Mouse (Mus musculus): ENCODE results near the gene Chrne.

Gene Chrne

DNA sequence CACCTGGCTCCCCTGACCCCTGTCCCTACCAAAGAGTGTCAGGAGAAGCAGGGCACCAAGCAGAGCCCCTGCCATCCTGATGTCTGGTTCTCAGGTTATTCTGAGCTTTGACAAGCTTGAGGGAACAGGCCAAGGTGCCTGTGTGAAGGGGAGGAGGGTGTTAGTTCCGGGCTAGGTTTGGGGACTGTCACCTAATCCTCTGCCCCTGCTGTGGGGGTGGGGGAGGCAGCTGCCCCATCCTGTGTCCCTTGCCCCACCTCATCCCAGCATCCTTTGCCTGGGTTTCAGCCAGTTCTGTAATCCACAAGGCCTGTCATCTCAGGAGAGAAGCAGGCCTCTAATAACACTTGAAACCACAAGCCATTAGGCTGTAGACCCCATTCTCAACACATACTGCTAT, at the start of gene Chrne:
Gene Chrne (minus strand): TSS at position 116 of the 400 bp plus-strand sequence.
- no peak for DNase-seq (ENCODE audit: low read depth)

DNA sequence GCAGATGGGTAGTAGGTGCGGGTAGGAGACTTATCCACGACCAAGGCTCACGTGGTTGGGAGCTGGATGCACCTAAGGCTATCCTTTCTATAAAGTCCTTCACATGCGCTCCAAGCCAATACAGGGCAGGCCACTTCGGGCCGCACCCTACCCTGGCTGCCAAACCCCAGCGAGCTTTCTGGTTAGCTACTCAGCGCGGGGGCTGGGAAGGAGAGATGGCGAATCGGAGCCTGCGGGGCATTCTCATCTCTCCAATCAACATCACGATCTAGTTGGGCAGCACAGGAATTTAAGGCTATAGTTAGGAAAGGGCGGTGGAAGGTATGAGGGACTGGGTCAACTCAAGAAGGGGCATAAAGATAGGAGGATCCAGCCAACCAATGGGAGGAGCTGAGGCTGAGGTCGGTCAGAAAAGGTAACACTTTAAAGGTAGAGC, 49.3 kb upstream of the Chrne start:
- peak; percentile 94 for DNase-seq (ENCODE audit: low read depth)

DNA sequence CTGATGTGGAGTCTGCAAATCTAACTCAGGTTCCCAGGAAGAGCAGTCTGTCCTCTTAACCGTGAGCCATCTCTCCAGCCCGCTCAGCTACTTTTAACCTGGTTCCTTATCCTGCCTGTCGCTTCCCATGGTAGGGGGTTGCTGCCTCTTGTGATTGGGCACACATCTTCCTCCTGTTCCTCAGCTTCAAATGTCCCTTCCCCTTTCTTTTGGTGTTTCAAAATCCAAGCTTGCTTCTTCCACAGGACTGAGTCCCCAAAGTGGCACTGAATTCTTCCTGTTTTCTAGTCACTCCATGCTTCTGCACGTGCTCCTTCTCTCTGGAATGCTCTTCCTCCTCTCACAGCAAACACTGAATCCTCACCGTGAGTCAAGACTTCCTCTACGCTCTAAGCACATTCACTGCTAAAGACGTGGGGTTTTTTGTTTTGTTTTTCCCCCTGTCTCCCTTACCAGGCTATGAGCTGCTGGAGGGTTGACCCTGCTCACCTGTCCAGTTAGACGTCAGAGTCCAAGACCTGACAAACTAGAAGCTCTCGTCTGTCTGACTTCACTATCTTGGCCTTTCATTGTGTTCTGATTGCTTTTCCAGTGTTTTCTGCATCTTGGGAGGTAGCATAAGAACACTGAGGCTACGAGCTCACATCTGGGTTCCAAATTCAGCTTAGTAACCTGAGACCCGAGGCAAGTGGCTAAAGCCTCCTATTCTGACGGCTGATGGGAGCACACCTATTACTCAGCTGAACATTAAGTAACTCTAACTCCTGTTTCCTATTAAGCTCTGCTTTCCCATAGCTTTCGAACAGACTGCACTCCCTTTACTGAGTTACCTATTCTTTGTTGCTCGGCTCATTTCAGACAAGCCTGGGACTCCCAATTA, 48.5 kb upstream of the Chrne start:
- peak; percentile 55 for DNase-seq (ENCODE audit: low read depth)

DNA sequence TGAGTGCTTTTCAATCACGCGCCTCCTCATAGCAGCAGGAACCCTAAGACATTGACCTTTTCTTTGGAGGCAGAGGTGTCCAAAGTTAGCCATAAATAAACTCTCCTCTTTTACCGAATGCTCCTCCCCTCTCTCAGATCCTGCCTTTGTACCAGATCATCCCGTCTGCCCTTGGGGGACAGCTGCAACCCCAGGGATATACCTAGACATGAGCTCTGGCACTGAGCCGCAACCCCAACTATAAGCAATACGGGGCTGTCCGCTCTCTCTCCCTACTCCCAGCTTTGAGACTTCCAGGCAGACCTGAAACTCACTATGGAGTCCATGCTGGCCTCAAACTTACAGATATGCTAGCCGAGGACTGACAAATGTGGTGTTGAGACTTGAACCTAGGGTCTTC, 47.7 kb upstream of the Chrne start:
- DNase-seq (ENCODE audit: low read depth): no peak

DNA sequence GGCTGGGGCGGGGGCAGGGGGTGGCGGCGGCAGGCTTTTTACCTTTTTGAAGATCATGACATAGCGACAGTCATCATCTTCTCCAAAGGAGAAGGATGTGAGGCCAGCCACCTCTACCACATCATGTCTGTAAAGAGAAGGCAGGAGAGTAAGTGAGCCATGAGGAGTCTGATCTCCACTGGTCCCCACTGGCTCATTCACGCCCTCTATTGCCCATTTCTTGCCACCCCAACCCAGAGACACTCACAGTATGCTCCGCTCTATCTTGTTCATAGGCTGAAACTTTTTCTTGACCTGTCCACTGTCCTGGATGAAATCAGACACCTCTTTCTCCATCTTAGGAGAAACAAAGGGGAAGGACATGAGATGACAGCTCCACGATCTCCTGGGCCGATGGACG, 45.7 kb upstream of the Chrne start:
- no peak for DNase-seq (ENCODE audit: low read depth)

DNA sequence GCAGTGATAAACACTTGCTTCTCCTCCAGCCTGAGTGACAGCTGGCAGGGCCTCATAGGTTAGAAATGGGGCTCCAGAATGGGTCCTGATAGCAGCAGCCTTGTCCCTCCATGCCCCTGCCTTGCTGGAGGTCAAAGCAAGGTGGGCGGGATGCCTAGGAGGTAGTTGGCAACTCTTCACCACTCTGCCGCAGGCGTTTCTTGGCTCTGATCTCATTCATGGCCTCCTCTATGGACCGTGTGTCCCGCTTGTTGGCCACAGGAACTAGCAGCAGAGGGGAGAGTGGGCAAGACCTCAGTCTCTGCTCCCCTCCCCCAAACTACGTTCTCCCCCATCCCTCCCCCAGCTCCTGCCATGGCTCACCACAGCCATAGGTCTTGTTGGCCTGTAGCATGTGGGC, 44.9 kb upstream of the Chrne start:
- DNase-seq (ENCODE audit: low read depth): no peak

DNA sequence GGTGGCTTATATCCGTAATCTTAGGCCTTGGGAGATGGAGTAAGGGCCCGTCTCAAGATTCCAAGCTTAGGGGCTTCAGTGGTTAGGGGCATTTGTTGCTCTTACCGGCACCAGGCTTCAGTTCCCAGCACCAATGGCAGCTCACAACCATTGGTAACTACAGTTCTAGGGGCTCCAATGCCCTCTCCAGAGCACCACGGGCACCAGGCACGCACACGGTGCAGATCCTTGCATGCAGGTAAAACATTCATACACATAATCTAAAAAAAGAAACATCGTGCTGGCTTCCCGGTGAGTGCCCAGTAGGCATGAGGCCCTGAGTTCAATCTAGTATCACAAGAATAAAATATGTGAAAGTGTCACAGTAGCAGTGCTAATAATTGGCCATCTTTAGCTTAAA, 44.1 kb upstream of the Chrne start:
- DNase-seq (ENCODE audit: low read depth): no peak

DNA sequence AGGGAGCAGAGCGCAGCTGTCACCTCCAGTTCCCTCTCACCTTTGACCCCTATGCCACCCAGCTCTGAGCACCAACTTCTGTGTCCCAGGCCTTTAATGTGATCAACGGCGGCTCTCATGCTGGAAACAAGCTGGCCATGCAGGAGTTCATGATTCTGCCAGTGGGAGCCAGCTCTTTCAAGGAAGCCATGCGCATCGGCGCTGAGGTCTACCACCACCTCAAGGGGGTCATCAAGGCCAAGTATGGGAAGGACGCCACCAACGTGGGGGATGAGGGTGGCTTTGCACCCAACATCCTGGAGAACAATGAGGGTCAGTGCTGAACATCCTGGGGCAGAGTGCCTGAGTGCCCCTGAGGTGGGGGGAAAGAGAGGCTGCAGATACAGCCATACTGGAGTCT, 41.6 kb upstream of the Chrne start:
- no peak for DNase-seq (ENCODE audit: low read depth)

DNA sequence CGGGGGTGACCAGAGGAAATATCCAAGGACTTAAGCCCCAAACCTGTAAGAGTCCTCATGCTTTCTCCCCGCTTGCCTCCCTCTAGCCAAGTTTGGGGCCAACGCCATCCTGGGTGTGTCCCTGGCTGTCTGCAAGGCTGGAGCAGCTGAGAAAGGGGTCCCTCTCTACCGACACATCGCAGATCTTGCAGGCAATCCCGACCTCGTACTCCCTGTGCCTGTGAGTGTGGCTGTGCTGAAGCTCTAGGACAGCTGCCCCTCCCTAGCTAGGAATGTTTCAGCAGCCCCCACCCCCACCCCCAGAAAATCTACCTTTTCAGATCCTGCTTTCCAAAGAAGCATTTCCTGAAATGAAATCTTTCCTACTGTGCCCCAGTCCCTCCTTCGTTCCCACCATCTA, 39.9 kb upstream of the Chrne start:
- DNase-seq (ENCODE audit: low read depth): no peak

DNA sequence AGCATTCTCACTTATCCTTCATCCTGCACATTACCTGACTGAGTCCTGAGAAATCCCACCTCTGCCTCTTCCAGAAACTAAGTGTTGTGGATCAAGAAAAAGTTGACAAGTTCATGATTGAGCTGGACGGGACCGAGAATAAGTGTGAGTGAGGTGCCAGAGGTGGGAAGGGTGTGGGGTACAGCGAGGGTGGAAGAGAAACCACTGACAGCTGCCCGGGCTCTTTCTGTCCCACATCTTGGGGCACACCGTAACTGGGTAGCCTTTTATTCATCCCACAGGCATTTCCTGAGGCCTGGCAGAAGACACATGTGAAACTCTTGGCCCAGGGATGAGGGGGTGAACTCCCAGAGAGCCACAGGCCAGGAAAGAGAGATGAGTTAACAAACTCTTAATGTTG, 39.5 kb upstream of the Chrne start:
- DNase-seq (ENCODE audit: low read depth): peak; percentile 35

DNA sequence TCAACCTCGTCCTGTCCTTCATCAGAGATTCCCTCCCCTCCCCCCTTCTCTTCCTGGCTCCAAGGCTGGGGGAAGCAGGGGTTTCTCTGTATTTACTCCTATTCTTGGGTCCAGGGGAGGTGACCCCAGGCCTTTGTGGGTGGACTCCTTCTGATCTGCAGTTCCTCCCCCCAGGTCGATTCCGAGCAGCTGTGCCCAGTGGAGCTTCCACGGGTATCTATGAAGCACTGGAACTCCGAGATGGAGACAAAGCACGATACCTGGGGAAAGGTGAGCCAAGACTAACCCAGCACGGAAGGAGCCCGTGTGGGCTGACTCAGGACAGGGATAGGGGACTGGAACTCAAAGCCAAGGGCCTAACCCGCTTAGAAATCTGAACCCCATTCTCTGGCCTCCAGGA, 39.0 kb upstream of the Chrne start:
- DNase-seq (ENCODE audit: low read depth): no peak

DNA sequence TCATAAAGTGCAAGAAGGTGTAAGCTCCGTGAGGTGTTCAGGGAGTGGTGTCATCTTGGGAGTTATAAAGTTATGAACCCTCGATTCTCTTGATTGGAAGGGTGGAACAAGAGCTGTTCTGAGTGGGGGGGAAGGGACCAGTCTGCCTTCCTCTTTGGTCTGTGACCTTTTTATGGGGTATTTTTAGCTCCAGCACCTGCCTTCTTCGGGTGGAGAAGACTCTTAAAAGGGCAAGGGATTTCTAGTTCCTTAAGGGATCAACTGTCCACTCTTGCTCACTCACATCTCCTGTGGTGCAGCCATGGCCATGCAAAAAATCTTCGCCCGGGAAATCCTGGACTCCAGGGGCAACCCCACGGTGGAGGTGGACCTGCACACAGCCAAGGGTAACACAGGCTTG, 38.6 kb upstream of the Chrne start:
- no peak for DNase-seq (ENCODE audit: low read depth)

DNA sequence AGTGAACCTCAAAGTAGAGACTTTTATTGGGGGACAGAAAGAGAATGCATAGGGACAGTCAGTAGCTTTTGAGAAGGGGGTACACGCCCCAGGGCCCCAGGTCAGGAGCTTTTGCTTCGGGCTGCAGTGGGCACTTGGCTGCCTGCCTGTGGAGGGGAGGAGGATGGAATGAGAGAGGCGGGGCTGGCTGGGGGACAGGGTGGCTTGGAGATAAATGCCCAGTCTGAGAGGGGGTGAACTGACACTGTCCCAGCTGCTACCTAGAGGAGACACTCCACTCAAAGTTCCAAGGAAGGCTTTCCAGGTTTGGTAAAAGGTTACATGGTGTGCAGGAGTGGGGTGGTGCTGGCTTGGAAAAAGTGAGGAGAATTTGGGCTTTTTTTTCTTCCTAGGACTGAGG, 37.9 kb upstream of the Chrne start, which contains the start of gene Eno3:
Gene Eno3 (plus strand): TSS at position 239 of the 400 bp plus-strand sequence.
- DNase-seq (ENCODE audit: low read depth): no peak

DNA sequence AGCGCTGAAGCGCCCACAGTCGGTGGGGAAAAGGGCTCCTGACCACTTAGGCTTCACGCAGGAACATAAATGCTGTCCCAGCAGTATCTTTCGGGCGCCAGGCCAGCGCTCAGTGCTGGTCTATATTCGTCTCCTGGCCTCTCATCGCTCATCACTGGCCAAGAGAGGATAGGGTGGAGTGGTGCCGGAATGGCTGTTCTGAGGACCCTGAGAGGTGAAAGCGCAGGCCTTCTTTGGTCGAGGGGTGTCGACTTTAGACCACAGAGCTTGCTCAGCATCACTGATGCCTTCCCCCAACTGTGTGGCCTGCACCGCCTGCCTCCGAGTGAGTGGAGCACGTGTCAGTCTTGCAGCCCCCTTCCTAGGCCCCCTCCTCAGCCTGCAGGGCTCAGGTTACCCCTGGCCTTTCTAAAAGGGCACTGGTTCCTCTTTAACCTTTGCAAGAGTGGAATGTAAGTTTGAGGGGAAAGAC, 37.5 kb upstream of the Chrne start:
- DNase-seq (ENCODE audit: low read depth): peak; percentile 75

DNA sequence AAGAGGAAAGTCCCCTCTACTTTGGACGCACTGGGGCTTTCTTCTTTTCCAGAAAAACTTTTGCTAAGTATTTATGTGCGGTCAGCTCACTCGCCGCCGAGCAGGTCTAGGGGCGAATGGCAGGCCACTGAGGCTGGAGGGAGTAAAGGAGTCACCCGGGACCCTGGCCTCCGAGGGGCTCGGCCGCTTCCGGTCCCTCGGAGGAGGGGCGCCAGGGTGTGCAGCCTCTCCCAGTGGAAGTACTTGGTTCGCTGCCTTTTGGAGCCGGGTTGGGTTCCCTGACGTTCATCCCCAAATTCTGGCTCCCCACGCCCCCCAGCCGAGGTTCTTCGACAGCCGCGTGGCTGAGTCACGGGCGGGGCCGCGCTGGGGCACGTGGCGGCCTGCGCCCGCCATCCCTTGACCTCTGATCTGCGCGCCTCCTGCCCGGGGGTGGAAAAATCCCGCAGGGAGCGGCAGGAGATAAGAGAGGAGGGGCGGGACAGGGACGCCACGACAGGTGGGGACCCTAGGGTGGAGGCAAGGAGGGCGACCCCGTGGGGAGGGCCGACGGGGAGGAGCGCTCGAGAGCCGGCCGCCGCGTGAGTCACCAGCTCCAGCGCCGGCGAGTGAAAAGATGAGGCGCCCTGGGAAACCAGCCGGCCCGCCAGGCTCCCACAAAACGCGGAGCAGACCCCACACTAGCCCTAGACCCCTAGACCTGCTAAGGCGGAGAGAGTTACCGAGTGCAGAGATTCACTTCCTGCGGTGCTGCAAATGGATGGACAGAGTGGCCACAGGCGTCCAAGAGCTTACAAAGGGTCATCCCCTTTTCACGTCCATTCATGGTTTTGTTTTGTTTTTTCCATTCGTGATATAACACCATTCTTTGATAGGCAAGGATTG, 36.8 kb upstream of the Chrne start:
- peak; percentile 78 for DNase-seq (ENCODE audit: low read depth)

DNA sequence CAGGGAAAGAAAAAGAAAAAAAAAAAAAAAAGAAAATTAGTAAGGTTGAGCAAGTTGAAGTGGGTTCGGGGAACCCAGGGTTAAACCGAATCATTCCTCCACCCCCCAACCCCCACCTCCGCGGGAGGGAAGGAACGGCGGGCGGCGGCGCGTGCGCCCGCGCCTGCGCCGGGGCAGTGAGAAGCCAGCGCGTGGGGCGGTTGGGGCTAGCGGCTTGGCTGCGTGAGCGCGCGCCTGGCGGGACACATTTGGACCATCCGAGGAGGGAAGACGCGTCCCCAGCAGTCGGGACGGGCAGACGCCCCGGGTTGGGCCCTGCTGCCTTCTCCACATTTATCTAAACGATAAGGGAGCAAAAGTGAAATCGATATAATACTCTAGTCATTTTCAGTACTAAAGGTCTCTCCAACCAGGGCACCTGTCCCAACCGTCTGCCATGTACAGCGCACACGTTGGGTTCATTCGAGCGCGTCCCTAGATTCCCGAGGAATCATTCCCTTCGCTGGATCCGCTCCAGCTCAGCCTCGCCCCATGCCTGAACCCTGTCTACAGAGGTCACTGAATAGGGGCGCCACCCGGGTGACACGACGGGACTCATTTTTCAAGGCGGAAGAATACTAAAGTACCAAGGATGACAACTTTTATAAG, 36.0 kb upstream of the Chrne start:
- DNase-seq (ENCODE audit: low read depth): peak; percentile 93

DNA sequence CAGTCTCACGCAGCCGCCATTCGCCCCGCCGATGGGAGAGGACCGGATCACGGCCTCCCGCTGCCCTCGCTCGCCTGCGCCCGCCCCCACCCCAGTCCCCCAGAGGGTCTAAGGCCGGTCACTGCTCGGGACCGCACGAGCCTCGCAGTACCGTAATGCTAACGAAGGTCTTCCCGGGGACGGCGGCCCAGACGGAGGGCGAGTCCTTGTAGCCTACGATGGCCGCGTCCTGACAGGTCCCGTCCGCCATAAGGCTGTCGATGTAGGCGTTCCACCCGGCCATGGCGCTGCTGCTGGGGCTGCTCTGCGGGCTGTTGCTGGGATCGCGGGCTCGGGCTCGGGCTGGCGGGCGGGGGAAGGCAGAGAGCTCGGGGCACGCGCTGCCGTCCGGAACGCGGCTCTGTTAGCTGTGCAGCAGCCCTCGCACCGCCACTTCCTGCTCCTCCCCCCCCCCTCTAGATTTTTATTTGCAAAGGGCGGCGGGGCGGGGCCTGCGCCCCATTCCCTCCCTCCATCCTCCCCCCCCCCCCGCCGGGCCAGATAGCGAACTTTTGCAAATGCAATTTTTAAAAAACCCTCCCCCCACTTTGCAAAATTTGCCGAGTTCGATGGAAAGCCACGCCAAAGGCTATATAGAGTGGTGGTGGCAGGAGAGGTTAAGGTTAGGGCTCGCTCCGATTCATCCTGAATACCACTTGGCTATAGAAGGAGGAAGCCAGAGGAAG, 35.3 kb upstream of the Chrne start, which contains the start of gene Pfn1:
Gene Pfn1 (minus strand): TSS at position 447 of the 725 bp plus-strand sequence.
- DNase-seq (ENCODE audit: low read depth): peak; percentile 93

DNA sequence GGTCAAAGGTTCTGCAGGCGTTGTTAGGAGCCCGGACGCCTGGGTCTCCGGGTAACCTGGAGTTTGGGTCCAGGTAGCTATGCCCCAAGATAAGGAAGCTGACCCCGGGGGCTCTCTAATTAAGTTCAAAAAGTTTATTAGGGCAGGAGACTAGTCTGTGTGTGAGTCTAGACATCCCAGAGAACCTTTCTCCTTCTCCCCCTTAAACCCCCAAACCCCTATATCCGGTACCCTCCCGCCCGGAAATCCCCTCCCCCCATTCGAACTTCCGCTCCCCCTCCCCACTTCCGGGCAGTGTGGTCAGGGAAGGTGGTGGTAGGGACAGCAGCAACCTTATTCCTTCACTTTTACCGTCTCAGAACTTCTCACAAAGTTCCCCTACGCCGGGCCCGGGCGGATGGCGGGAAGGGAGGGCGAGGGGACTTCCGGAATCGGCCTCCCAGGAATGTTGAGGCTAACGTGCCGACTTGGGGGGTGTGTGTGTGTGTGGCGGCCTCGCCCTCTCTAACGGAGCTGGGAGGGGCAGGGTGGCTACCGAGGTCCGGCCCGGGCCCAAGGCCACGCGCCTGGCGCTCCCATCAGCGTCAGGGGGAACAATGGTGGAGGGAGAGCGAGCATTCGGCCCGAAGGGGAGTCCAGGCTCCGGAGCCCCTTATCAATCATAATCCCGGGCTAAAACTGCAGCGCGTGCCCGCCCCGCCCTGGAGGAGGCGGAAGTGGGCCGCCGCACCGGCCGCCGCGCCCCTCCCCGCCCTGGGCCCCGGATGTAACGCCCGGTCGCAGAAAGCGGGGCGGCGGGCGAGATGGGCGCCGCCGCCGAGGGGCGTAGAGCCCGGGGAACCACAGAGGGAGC, 34.6 kb upstream of the Chrne start:
- DNase-seq (ENCODE audit: low read depth): peak; percentile 78

DNA sequence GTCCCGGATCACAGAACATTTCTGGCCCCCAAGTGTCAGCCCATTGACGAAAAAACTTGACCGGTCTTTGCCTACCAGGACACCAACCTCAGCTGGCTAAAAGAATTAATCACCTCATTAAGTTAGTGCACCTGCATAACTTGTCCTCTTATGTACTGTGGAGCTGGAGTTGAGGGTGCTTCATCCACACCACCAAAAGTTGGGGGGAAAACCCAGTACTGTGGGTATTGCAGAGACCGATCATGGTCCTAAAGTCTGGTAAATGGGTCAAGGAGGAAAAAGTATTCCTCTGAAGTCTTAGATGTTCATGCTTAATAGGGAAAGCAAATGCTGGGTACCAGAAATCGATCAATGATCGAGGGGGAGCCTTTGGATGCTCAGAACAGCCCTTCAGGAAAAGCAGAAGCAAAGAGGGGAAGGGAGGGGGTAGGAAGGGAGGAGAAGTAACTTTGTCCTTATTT, 33.9 kb upstream of the Chrne start:
- DNase-seq (ENCODE audit: low read depth): no peak

Data from NIH3T3 (cell line).